ENCODE assay signal across 8 mouse cellular contexts in genomic region chr3:106685381-106685780, GRCm38 (mm10). TPM values are rescaled to one million over a fixed set of nuclear protein-coding genes. Genes with fewer than 3 reads are reported as not detected.
DNase-seq lines count a peak whose midpoint lies in the region; ATAC-seq and TF ChIP-seq lines count a peak whose summit lies in the region.

No protein-coding gene starts in this region.

- peak overlapping the region; percentile 42 for H3K4me3 ChIP-seq in C2C12 (ENCODE audit: insufficient read depth, poor library complexity, severe bottlenecking)
- peak overlapping the region; percentile 56 for H3K4me3 ChIP-seq in forebrain, embryonic 15.5 days
- no peak overlapping the region for H3K4me3 ChIP-seq in liver, embryonic 14.5 days (ENCODE audit: insufficient read depth in 1 of 2, low read depth in 2 of 2, low read length in 2 of 2)

- ATAC-seq in forebrain, embryonic 15.5 days (replicated peaks): no peak
- no peak for ATAC-seq in liver, embryonic 14.5 days (ENCODE audit: insufficient read depth)

- no peak overlapping the region for H3ac ChIP-seq in C2C12 (ENCODE audit: control insufficient read depth, insufficient read length, low read depth)

- no peaks in the 10 kb centered on the region for H3K79me3 ChIP-seq in C2C12 (ENCODE audit: low read depth)

- H3K9me3 ChIP-seq in forebrain, embryonic 15.5 days: no peaks in the 10 kb centered on the region
- no peaks in the 10 kb centered on the region for H3K9me3 ChIP-seq in liver, embryonic 14.5 days (ENCODE audit: control insufficient read depth, low read length)

- no peaks in the 10 kb centered on the region for H3K27me3 ChIP-seq in C2C12 (ENCODE audit: control insufficient read depth, insufficient read depth, insufficient read length)
- no peaks in the 10 kb centered on the region for H3K27me3 ChIP-seq in forebrain, embryonic 15.5 days
- no peaks in the 10 kb centered on the region for H3K27me3 ChIP-seq in liver, embryonic 14.5 days (ENCODE audit: control insufficient read depth, insufficient read depth, low read length)

- no peaks in the 10 kb centered on the region for H3K36me3 ChIP-seq in C2C12 (ENCODE audit: control insufficient read depth, insufficient read depth)
- H3K36me3 ChIP-seq in forebrain, embryonic 15.5 days: no peaks in the 10 kb centered on the region
- H3K36me3 ChIP-seq in liver, embryonic 14.5 days (replicated peaks; ENCODE audit: control insufficient read depth, insufficient read depth, low read depth): no peaks in the 10 kb centered on the region

- TF ChIP-seq CTCF in C2C12 (IDR thresholded peaks at IDR 0.05; ENCODE audit: control insufficient read depth, insufficient read depth, insufficient read length): no peak
- TF ChIP-seq CTCF in liver, embryonic 14.5 days (IDR thresholded peaks at IDR 0.05; ENCODE audit: low read depth): no peak

- H3K4me2 ChIP-seq in forebrain, embryonic 15.5 days (replicated peaks): peak overlapping the region; percentile 47
- peak overlapping the region; percentile 43; the same call in 1 of the 2 replicates for H3K4me2 ChIP-seq in liver, embryonic 14.5 days (ENCODE audit: low read depth)

- peak overlapping the region; percentile 86 for H3K27ac ChIP-seq in forebrain, embryonic 15.5 days (replicated peaks)
- H3K27ac ChIP-seq in liver, embryonic 14.5 days: no peak overlapping the region

- H3K4me1 ChIP-seq in forebrain, embryonic 15.5 days: 0 out of 2 replicates have a peak, but pooled peaks cover 3% of the 10 kb centered on the region
- no peaks in the 10 kb centered on the region for H3K4me1 ChIP-seq in liver, embryonic 14.5 days (replicated peaks; ENCODE audit: control insufficient read depth in 2 of 2, insufficient read depth in 2 of 2, low read length in 1 of 2)

- peak; percentile 0 for DNase-seq in embryo, embryonic 10.5 days (ENCODE audit: low spot score)
- DNase-seq in embryo, embryonic 9.5 days (ENCODE audit: extremely low spot score): no peak
- DNase-seq in liver, embryonic 14.5 days (ENCODE audit: low read depth in 3 of 3, low spot score in 3 of 3): no peak
- no peak for DNase-seq in adrenal gland, adult 2 months
- no peak for DNase-seq in left cerebral cortex, adult 9 months (ENCODE audit: low spot score in 2 of 2)
- no peak for DNase-seq in embryo, embryonic 10 days (ENCODE audit: low spot score)

- WGBS in forebrain, embryonic 15.5 days: 6% methylated on average over 1 of the region's 1 CpGs
- 35% methylated on average over 1 of the region's 1 CpGs for WGBS in liver, embryonic 14.5 days (ENCODE audit: insufficient replicate concordance)

- TF ChIP-seq EP300 in liver, embryonic 14.5 days (IDR thresholded peaks at IDR 0.05; ENCODE audit: low read depth): no peak

- no peaks in the 10 kb centered on the region for H3K79me2 ChIP-seq in C2C12 (ENCODE audit: control insufficient read depth, insufficient read depth)

- peak overlapping the region; percentile 71 for H3K9ac ChIP-seq in forebrain, embryonic 15.5 days (replicated peaks)
- H3K9ac ChIP-seq in liver, embryonic 14.5 days (replicated peaks): no peak overlapping the region

TF ChIP-seq in C2C12, 6 proteins besides CTCF, POLR2A, EP300 and RAD21:
- no peak for TF ChIP-seq USF1 (IDR thresholded peaks at IDR 0.05; ENCODE audit: low read depth)
- no peak for TF ChIP-seq MYOG (IDR thresholded peaks at IDR 0.05; ENCODE audit: control insufficient read depth, extremely low read depth, insufficient read length)
- TF ChIP-seq FOSL1 (IDR thresholded peaks at IDR 0.05; ENCODE audit: insufficient read depth, low read length, poor library complexity, severe bottlenecking): no peak
- peak; percentile 51 for TF ChIP-seq CEBPB (IDR thresholded peaks at IDR 0.05; ENCODE audit: low read depth)
- no peak for TF ChIP-seq MYOD1 (IDR thresholded peaks at IDR 0.05; ENCODE audit: control insufficient read depth, insufficient read length, low read depth)
- TF ChIP-seq MAX (IDR thresholded peaks at IDR 0.05): no peak
TF ChIP-seq in C2C12: peak in this region for 1.

RNA-seq across cellular contexts. Expression of gene Lrif1, which starts 0.6 kb away (rescaled TPM):
- polyA plus RNA-seq in C2C12 (2012; fragmentation: generic; extraction: Trizol): 7.5 TPM
- polyA plus RNA-seq in forebrain, embryonic 15.5 days (2015; fragmentation: Nextera tagmentation; extraction: Ambion mirVana): 19.5 and 20.0 TPM in 2 replicates
- polyA plus RNA-seq in liver, embryonic 14.5 days (2012; rRNA removed): 1.7 and 3.0 TPM in 2 replicates
- 4.0 and 4.4 TPM in 2 replicates for polyA plus RNA-seq in liver, embryonic 14.5 days (2014; fragmentation: Nextera tagmentation; extraction: Ambion mirVana)
- total RNA-seq in adrenal gland, adult 2 months (2021): 10 to 100 TPM; 16.5 to 17.2 TPM
- polyA plus RNA-seq in adrenal gland, adult 2 months (2012; rRNA removed): 0.85 TPM in 2 replicates

Comparison
In these comparisons a context has a peak if more than half of its experiments do, and no peak if none do; other contexts are left out.
1. H3K4me3 ChIP-seq: peak in C2C12 (single experiment) and forebrain, embryonic 15.5 days (single experiment); none in liver, embryonic 14.5 days (0 of 2).